Mouse (Mus musculus) neural tube, embryonic 11.5 days (tissue): ENCODE measurements around the gene Gpr176. TPM values are rescaled to one million over a fixed set of nuclear protein-coding genes. Genes with fewer than 3 reads are reported as not detected.
A peak's percentile ranks its signal among the peaks of the same experiment; 100 is the strongest.

Experiments
- ATAC-seq: fragments of 200-750 bp; cut with Nextera tagmentation; 2 replicates; pipeline ENCODE4 v1.8.0; 2017; ENCODE audit warnings: moderate number of reproducible peaks, mild to moderate bottlenecking, moderate TSS enrichment, moderate library complexity; ENCODE audit not compliant: insufficient read depth, low FRiP score, low TSS enrichment
- DNase-seq: peaks from one replicate; pipeline ENCODE4 v3.0.0-alpha.2; 2015; ENCODE audit warnings: low spot score
- H3K27ac ChIP-seq: fragments of 300-500 bp; sonication (generic); 2 replicates; pipeline ENCODE4 v1.5.1; 2014; ENCODE audit warnings: low read depth, mild to moderate bottlenecking, low read length
- H3K27me3 ChIP-seq: fragments of 300-500 bp; sonication (generic); 2 replicates; pipeline ENCODE4 v1.6.1; 2014; ENCODE audit warnings: mild to moderate bottlenecking, low read length, mixed read lengths; ENCODE audit not compliant: control insufficient read depth, insufficient read depth
- H3K36me3 ChIP-seq: fragments of 300-500 bp; sonication (generic); 2 replicates; pipeline ENCODE4 v1.6.1; 2014; ENCODE audit warnings: mild to moderate bottlenecking, low read length, moderate library complexity, mixed read lengths; ENCODE audit not compliant: control insufficient read depth, insufficient read depth
- H3K4me1 ChIP-seq: fragments of 300-500 bp; sonication (generic); 2 replicates; pipeline ENCODE4 v1.6.1; 2014; ENCODE audit warnings: low read length, mixed read lengths; ENCODE audit not compliant: control insufficient read depth, insufficient read depth
- H3K4me2 ChIP-seq: fragments of 300-500 bp; sonication (generic); 2 replicates; pipeline ENCODE4 v1.6.1; 2014; ENCODE audit warnings: low read depth, mild to moderate bottlenecking, moderate library complexity
- H3K4me3 ChIP-seq: fragments of 300-500 bp; sonication (generic); 2 replicates; pipeline ENCODE4 v1.5.1; 2014; ENCODE audit warnings: low read depth, low read length
- H3K9ac ChIP-seq: fragments of 300-500 bp; sonication (generic); 2 replicates; pipeline ENCODE4 v1.6.1; 2014; ENCODE audit warnings: mild to moderate bottlenecking, low read length
- H3K9me3 ChIP-seq: fragments of 300-500 bp; sonication (generic); 2 replicates; pipeline ENCODE4 v1.6.1; 2016; ENCODE audit warnings: low read length; ENCODE audit not compliant: control insufficient read depth
- WGBS: fragments of 180-500 bp; shearing (Covaris S2); extraction: QIAGEN DNeasy Blood & Tissue Kit; methylation state at CpG from one replicate; pipeline ENCODE4 v1.1.7; 2014; 5-methylcytosine and 5-hydroxymethylcytosine counted together
- polyA plus RNA-seq: library from polyadenylated mRNA; unstranded; fragments of >200 nt; fragmentation: Nextera tagmentation; extraction: Ambion mirVana; gene quantifications from 2 replicates; pipeline ENCODE4 v1.2.1, GENCODE M21; 2014

Gpr176 gene
- polyA plus RNA-seq, 1 experiment from 2014 or later: 1.2 TPM

DNA sequence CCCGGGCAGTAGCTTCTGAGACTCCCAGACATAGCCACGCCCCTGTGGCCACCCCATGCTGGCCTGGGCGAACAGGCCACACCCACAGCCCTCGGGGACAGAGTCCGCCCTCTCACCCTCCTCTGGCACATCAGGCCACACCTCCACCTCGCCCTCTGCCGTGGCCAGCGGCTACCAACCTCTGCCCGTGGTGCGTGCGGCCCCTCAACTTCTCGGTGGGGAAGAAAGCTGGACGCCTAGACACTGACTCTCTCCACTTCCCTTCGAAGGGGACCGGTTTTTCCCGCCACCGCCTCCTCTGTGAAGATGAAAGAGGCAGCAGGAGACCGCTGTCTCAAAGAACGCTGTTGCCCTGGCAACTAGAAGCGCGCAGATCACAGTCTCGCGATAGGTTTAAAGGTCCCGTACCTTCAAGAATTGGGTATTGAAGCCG, 116.6 kb downstream of the Gpr176 start, which contains the start of gene Fsip1:
Gene Fsip1 (minus strand): TSS at position 346 of the 433 bp plus-strand sequence.
- Histone ChIP-seq H3K9me3 (peaks cover 4% of the 10 kb centered on the region; the same call in 1 of the 2 replicates), H3K9ac (peak within 1 kb of the TSS; percentile 35), H3K4me1 (no peaks in the 10 kb centered on the region; the same call in 1 of the 2 replicates), H3K27ac (peak within 1 kb of the TSS; percentile 28; the same call in 1 of the 2 replicates), H3K27me3 (no peaks in the 10 kb centered on the region), H3K36me3 (no peaks in the 10 kb centered on the region), H3K4me2 (peak within 1 kb of the TSS; percentile 53), H3K4me3 (peak within 1 kb of the TSS; percentile 42)
- DNase-seq (peak; percentile 83), ATAC-seq (peak; percentile 91)
- under 1% methylated on average over 25 of the region's 25 CpGs for WGBS

DNA sequence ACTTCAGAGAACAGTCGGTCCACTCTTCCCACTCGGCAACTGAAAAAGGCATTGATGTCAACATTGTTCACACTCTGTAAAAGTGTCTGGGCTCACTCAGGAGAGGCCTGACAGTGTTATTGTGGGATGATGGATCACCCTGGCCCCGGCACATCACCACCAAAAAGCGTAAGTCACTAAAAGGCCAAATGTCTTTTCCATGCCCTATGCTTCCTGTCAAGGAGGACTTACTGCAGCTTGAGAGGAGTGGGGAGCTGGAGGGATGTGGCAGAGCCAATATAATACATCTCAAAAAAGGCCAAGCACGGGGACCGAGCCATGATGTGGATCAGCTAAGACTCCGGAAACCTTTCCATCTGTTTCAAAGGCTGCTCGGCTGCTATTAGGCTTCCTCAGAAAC, 118.7 kb downstream of the Gpr176 start:
- no peak overlapping the region for H3K4me3 ChIP-seq
- H3K27me3 ChIP-seq: no peaks in the 10 kb centered on the region
- no peaks in the 10 kb centered on the region; the same call in 1 of the 2 replicates for H3K4me1 ChIP-seq
- no peak overlapping the region for H3K27ac ChIP-seq
- H3K36me3 ChIP-seq: no peaks in the 10 kb centered on the region
- DNase-seq (peak; percentile 47), ATAC-seq (no peak)
- H3K9me3 ChIP-seq: peaks cover 4% of the 10 kb centered on the region; the same call in 1 of the 2 replicates
- no peak overlapping the region for H3K9ac ChIP-seq
- 21% methylated on average over 8 of the region's 8 CpGs for WGBS
- H3K4me2 ChIP-seq: no peak overlapping the region

DNA sequence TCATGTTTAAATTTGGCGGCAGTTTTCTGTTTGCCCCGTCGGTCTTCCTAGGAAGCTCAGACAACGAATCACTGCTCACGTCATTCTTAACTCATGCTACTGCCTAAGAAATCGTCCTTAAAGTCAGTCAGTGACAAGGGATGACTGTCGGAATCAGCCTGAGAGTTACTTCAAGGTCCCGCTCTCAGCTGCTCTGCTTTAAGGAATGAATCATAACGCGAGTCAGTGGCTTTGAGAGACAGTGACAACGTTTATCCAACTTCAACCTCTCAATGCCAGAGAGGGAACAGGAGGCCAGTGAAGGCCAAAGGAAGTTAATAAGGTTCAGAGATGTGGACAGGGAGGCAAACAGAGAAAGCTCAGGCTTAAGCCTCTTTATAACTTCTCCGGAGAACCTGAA, 124.3 kb downstream of the Gpr176 start:
- ATAC-seq (no peak), DNase-seq (no peak)
- Histone ChIP-seq H3K27me3 (no peaks in the 10 kb centered on the region), H3K4me2 (no peak overlapping the region), H3K9me3 (no peaks in the 10 kb centered on the region), H3K27ac (no peak overlapping the region), H3K36me3 (no peaks in the 10 kb centered on the region), H3K4me1 (no peaks in the 10 kb centered on the region), H3K4me3 (no peak overlapping the region), H3K9ac (no peak overlapping the region)
- 85% methylated on average over 12 of the region's 12 CpGs for WGBS

DNA sequence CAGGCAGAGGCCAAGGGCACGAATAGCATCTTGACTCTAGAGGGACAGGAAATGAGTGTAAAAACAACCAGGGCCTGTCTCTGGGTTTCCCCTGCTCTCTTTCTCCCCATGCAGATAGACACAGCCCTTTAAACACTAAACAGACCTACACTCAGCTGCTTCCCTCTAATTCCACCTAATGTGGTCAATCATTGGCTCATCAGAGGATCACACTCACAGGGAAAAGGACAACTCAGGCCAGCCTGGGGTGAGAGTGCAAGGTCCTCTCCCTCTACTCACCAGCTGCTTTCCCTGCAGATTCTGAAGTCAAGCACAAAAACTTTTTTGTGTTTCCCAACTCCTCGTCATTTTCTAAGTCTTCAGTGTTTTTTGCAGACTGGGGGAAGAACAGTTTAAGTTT, 125.2 kb downstream of the Gpr176 start:
- no peaks in the 10 kb centered on the region for H3K27me3 ChIP-seq
- no peak for DNase-seq

DNA sequence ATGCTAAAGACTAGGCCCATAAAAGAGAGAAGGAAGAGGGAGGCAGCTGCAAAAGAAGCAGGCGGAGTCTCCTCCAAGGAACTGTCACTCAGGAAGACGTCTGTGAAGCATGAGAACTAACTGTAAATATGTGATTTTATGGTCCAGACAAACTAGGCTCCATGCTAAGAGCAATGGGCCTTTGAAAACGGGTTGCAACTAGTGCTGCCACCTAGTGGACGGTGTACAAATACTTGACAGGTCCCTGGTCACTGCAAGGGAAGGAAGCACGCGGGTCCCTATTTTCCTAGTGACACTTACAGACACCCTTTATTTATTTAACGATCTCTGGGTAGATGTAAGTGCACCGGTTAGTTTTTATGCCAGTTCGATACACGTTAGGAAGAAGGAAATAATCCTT, 127.3 kb downstream of the Gpr176 start:
- no peaks in the 10 kb centered on the region for H3K4me1 ChIP-seq
- ATAC-seq: 0 out of 2 replicates have a peak, but pooled peaks have one; percentile 69
- 16% methylated on average over 10 of the region's 10 CpGs for WGBS

More for the DNA sequence above, 125.2 kb downstream of the Gpr176 start:
- H3K27ac ChIP-seq: no peak overlapping the region
- H3K4me1 ChIP-seq: no peaks in the 10 kb centered on the region
- H3K4me3 ChIP-seq: no peak overlapping the region
- 60% methylated on average over 2 of the region's 2 CpGs for WGBS
- no peak overlapping the region for H3K9ac ChIP-seq
- no peak for ATAC-seq
- no peak overlapping the region for H3K4me2 ChIP-seq
- H3K36me3 ChIP-seq: no peaks in the 10 kb centered on the region
- H3K9me3 ChIP-seq: no peaks in the 10 kb centered on the region

DNA sequence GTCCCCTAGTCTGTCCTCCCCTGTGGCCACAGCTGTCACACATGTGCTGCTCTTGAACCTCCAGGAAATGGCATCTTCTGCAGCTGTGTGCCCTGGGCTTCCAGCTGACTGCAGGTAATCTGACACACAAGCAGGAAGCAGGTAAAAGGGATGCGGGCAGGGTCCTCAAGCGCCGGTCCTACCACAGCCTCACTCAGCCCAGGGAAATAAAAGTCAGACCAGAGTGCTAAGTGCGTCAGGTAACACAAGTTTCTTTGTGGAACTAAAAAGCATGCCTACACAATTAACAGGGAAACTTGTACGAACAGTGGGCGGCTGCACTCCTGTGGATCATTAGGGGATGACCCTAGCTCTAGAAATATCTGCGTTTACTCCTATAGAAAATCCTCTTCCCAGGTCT, 137.0 kb downstream of the Gpr176 start:
- Histone ChIP-seq H3K36me3 (no peaks in the 10 kb centered on the region), H3K27ac (no peak overlapping the region), H3K4me1 (no peaks in the 10 kb centered on the region), H3K9me3 (no peaks in the 10 kb centered on the region), H3K27me3 (no peaks in the 10 kb centered on the region), H3K4me3 (no peak overlapping the region), H3K9ac (no peak overlapping the region), H3K4me2 (no peak overlapping the region)
- 72% methylated on average over 7 of the region's 7 CpGs for WGBS
- no peak for ATAC-seq
- DNase-seq: no peak

More for the DNA sequence above, 127.3 kb downstream of the Gpr176 start:
- Histone ChIP-seq H3K4me2 (no peak overlapping the region), H3K27ac (no peak overlapping the region), H3K9ac (no peak overlapping the region), H3K9me3 (no peaks in the 10 kb centered on the region), H3K4me3 (no peak overlapping the region), H3K27me3 (no peaks in the 10 kb centered on the region), H3K36me3 (no peaks in the 10 kb centered on the region)
- peak; percentile 81 for DNase-seq

DNA sequence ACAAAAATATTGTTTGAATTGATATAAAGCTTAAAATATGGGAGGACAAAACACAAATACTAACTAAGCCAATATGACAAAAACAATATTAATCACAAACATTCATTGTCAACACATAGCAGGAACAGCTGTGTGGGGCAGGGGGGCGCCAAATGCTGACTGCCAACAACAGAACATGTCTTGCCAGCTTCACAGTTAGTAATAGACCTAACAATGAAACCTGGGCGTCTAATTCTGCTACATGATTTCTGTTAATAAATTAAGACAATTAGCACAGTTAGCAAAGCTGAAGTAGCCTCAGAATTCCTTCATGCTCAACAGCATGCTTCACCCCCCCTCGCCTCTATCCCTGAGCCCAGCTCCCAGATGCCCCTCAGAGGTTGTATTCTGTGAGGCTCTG, 137.6 kb downstream of the Gpr176 start:
- Histone ChIP-seq H3K27me3 (no peaks in the 10 kb centered on the region), H3K27ac (no peak overlapping the region), H3K4me1 (no peaks in the 10 kb centered on the region), H3K9me3 (no peaks in the 10 kb centered on the region), H3K36me3 (no peaks in the 10 kb centered on the region), H3K4me3 (no peak overlapping the region), H3K4me2 (no peak overlapping the region), H3K9ac (no peak overlapping the region)
- no peak for ATAC-seq
- 86% methylated on average over 3 of the region's 3 CpGs for WGBS
- no peak for DNase-seq

DNA sequence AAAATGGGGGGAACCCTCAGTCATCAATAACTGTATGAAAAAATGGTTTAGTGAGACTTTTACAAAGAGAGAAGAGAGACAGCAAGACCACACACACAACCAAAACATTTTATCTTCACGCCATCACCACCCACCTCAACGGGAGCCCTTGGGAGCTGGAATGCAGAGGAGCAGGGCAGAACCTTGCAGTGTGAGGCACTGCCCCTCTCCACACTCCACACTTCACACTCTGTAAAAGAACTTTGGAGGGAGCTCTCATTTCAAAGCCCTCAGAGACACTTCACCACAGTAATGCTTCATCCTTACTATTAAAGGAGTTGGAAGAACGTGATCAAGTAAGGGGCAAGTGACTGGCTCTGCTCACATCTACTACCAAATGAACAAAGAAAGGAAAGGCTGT, 142.7 kb downstream of the Gpr176 start:
- 59% methylated on average over 3 of the region's 3 CpGs for whole genome bisulfite sequencing
- H3K9ac ChIP-seq: no peak overlapping the region

DNA sequence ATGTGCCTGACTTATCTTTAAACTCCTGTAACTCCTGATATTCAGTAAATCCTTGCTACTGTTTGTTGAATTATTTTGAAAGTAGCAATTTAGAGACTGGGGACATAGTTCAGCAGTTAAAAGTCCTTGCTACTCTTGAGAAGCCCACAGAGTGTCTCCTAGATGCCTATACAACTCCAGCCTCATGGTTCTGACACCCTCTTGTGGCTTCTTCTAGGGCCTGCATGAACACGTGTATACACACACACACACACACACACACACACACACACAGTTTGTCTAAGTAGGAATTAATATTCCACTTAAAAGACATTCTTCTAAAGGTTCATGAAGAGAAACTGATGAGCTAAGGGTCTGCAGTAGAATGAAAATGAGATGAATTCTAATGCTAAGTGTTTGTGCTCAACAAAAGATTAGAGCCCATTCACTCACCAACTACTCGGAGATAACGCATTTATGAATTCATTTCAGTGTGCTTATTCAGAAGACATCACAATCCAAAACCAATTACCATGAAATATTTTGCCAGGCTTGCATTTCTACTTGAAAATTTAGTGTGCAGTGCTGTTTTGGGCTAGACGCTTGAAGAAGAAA, 144.6 kb downstream of the Gpr176 start:
- WGBS: 81% methylated on average over 4 of the region's 4 CpGs
- no peaks in the 10 kb centered on the region for H3K4me1 ChIP-seq
- no peak overlapping the region for H3K9ac ChIP-seq

More for the DNA sequence above, 142.7 kb downstream of the Gpr176 start:
- no peaks in the 10 kb centered on the region for H3K9me3 ChIP-seq
- no peak overlapping the region for H3K4me2 ChIP-seq
- no peak overlapping the region for H3K27ac ChIP-seq
- no peaks in the 10 kb centered on the region for H3K4me1 ChIP-seq
- DNase-seq (no peak), ATAC-seq (no peak)
- H3K27me3 ChIP-seq: no peaks in the 10 kb centered on the region
- no peak overlapping the region for H3K4me3 ChIP-seq
- H3K36me3 ChIP-seq: no peaks in the 10 kb centered on the region

More for the DNA sequence above, 144.6 kb downstream of the Gpr176 start:
- Histone ChIP-seq H3K4me2 (no peak overlapping the region), H3K36me3 (no peaks in the 10 kb centered on the region), H3K27me3 (no peaks in the 10 kb centered on the region), H3K27ac (no peak overlapping the region), H3K9me3 (no peaks in the 10 kb centered on the region), H3K4me3 (no peak overlapping the region)
- ATAC-seq: no peak
- no peak for DNase-seq
